Mouse (Mus musculus) bone marrow macrophage, adult 2 months (primary cell): ENCODE data around the gene BC024978.
"Not testable (repeated sequence)": the region's sequence is repeated elsewhere in the genome, so short reads cannot be mapped to it uniquely, and the experiment has no call there.

Source experiments
- CTCF ChIP-seq: IDR thresholded peaks from 2 replicates; pipeline ENCODE4 v1.5.1; 2012; ENCODE audit warnings: low read depth, mild to moderate bottlenecking, low read length, moderate library complexity
- POLR2A ChIP-seq: IDR thresholded peaks from 2 replicates; pipeline ENCODE4 v1.6.1; 2012; ENCODE audit warnings: mild to moderate bottlenecking, low read depth, low read length, borderline replicate concordance

- TF ChIP-seq CTCF, POLR2A: not testable (repeated sequence)
Measured at GRCm38 (mm10) chr7:27244088-27244487, 48.5 kb downstream of the BC024978 start.
